Mouse (Mus musculus) ES-CJ7 (cell line): ENCODE results near the gene Lrig2.

Experiments
- DNase-seq: peaks from one replicate; pipeline ENCODE4 v3.0.0; 2011; ENCODE audit warnings: low read depth, low spot score

Lrig2 gene

GRCm38 (mm10) chr3:104510771-104511429 is 818 bp downstream of the Lrig2 start:
- DNase-seq: peak; percentile 26

GRCm38 (mm10) chr3:104501648-104502047 is 10.1 kb downstream of the Lrig2 start:
- no peak for DNase-seq

- no peak for DNase-seq
These were observed 10.8 kb downstream of the Lrig2 start for GRCm38 (mm10) chr3:104500881-104501280.

GRCm38 (mm10) chr3:104496176-104496575 is 15.5 kb downstream of the Lrig2 start:
- peak; percentile 55 for DNase-seq

- DNase-seq: no peak
These were observed 30.6 kb downstream of the Lrig2 start for GRCm38 (mm10) chr3:104480946-104481719.

GRCm38 (mm10) chr3:104478056-104478455 is 33.7 kb downstream of the Lrig2 start:
- DNase-seq: no peak

- DNase-seq: no peak
These were observed 42.3 kb downstream of the Lrig2 start for GRCm38 (mm10) chr3:104469421-104469820.

GRCm38 (mm10) chr3:104461226-104461625 is 50.5 kb downstream of the Lrig2 start:
- DNase-seq: no peak

- no peak for DNase-seq
These were observed 53.1 kb downstream of the Lrig2 start for GRCm38 (mm10) chr3:104458588-104458987.

GRCm38 (mm10) chr3:104455506-104456275 is 56.0 kb downstream of the Lrig2 start:
- DNase-seq: no peak

GRCm38 (mm10) chr3:104447240-104447639 is 64.5 kb downstream of the Lrig2 start:
- no peak for DNase-seq

GRCm38 (mm10) chr3:104446689-104447088 is 65.0 kb downstream of the Lrig2 start:
- DNase-seq: no peak

- DNase-seq: no peak
These were observed 66.1 kb downstream of the Lrig2 start for GRCm38 (mm10) chr3:104445576-104445975.

- no peak for DNase-seq
These were observed 66.7 kb downstream of the Lrig2 start for GRCm38 (mm10) chr3:104444946-104445460.

- DNase-seq: no peak
These were observed 67.6 kb downstream of the Lrig2 start for GRCm38 (mm10) chr3:104444082-104444481.

- DNase-seq: no peak
These were observed 69.4 kb downstream of the Lrig2 start for GRCm38 (mm10) chr3:104442357-104442756.

- DNase-seq: peak; percentile 91
These were observed 69.8 kb downstream of the Lrig2 start for GRCm38 (mm10) chr3:104441870-104442283.

- DNase-seq: no peak
These were observed 70.3 kb downstream of the Lrig2 start for GRCm38 (mm10) chr3:104441435-104441834.

- no peak for DNase-seq
These were observed 72.9 kb downstream of the Lrig2 start for GRCm38 (mm10) chr3:104438777-104439176.

GRCm38 (mm10) chr3:104437576-104437975 is 74.1 kb downstream of the Lrig2 start:
- DNase-seq: no peak

GRCm38 (mm10) chr3:104435947-104436346 is 75.8 kb downstream of the Lrig2 start:
- DNase-seq: no peak

GRCm38 (mm10) chr3:104434246-104434696 is 77.4 kb downstream of the Lrig2 start:
- peak; percentile 54 for DNase-seq
